Mouse (Mus musculus) small intestine, adult 2 months (tissue): ENCODE measurements around the gene Tbcc.

ENCODE experiments used
- CTCF ChIP-seq: fragments of 200-500 bp; IDR thresholded peaks from 2 replicates; pipeline ENCODE4 v1.5.1; 2012; ENCODE audit warnings: low read depth, mild to moderate bottlenecking, control low read depth, inconsistent platforms, low read length, moderate library complexity, mixed read lengths; ENCODE audit not compliant: insufficient replicate concordance, insufficient read length; ENCODE audit errors: extremely low read depth
- POLR2A ChIP-seq: fragments of 200-500 bp; IDR thresholded peaks from 2 replicates; pipeline ENCODE4 v1.6.1; 2012; ENCODE audit warnings: low read depth, mild to moderate bottlenecking, control low read depth, inconsistent platforms, low read length, moderate library complexity

DNA sequence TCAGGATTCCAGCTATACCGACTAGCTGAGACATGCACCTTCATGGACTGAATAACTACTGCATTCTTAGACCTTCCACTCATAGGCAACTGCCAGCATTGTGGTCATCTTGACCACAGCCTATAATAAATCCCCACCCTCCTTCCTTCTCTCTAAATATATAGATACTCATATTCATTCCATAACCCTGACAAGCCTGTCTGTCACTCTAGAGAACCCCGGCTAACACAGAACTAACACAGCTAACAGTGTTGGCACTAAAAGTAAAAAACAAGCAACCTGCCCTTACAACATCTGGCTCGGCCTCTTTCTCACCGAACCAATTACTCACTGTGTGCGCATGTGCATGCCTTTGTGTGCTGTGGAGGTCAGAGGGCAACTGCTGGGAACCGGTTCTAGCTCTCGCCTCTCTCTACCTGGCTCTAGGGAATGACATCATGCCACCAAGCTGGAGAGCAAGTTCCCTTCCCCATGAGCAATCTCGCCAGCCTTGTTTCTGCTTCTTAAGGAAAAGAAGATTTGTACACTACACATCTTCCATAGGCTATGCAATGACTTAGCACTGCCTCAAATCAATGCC lies 14.0 kb upstream of the Tbcc start:
- TF ChIP-seq CTCF (no peak), POLR2A (no peak)
